Mouse (Mus musculus) heart, adult 11 months (tissue): Measurements from ENCODE around the gene Tecpr1.

Experiments used
- DNase-seq: peaks from one replicate; pipeline ENCODE4 v3.0.0; 2022

Tecpr1 gene

DNA sequence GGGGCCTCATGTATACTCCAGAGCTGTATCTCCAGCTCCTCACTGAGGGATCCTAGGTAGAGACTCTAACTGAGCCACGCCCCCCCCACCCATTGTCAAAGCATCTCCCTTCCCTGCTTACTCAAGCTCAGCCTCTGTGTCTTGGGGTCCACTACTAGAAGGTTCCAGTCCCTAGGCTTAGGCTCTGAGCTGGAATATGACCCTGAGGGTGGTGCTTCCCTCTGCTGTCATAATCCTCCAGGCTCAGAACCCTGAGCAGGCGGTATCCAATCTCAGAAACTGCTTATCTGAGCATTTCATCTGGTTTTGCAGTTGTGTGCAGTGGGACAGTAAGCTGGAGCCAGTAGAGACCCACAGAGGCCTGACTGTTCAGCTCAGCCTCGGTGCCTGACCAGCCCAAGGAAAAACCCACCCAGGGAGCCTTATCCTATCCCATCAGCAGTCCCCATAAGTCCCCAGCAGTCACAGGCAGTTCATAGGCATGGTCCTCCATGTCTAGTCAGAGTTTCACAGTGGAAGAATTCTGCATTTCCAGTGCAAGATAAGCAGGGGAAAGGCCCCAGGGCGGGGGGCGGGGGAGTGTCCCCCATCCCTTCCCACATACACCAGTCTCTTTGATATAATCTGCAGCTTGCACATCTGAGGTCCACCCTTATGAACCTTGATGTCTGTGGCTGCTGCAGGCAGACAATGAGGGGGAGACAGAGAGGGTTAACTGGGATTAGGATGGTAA, 61.2 kb downstream of the Tecpr1 start:
- DNase-seq = no peak

DNA sequence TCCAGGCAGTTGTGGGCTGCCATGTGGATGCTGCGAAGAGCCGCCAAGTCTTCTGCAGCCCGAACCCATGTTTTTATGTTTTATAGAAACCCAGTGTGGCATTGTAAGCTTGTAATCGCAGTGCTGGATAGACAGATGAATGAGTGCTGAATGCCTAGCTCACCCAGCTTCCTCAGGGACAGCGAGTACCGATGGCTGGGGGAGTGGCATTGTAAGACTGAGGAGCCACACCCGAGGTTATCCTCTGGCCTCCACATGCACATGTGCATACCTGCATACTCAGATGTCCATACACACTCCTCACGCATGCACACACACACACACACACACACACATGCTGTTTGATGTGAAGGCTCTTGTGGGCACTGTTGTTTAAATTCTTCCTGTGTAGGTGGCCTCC, 64.3 kb downstream of the Tecpr1 start:
- no peak for DNase-seq

DNA sequence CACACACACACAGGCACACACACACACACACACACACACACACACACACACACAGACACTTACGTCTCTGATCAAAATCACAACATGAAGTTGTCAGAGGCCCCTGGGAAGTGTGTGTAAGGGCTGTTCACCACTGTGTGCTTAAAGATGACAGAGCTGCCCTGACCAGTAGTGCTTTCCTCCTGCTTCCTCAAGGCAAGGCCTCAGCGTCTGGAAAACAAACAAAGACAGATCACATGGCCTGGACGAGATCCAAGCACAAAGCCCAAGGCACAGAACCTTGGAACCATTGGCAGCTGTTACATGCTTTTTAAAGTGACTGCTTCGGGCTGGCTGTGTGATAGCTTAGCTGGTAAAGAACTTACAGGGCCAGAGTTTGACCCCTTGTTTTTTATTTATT, 64.8 kb downstream of the Tecpr1 start:
- peak; percentile 98 for DNase-seq

DNA sequence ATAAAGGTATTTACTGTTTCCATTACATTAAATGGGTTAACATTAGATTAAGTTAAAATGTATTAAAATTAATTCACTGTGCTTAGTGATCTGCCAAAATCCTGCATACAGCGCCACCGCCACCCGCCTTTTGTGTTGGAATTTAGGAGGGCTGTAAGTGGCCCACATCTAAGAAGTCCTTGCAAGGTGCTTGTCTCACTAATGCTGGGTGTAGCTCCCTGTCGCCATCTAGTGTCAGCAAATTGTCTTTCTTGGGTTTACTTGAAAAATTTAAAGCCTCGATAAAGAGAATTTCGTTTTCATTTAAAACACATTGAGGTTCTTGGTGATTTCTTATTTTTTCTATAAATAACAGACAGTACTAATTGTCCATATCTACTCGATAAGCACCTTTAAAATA, 68.9 kb downstream of the Tecpr1 start:
- DNase-seq = no peak

DNA sequence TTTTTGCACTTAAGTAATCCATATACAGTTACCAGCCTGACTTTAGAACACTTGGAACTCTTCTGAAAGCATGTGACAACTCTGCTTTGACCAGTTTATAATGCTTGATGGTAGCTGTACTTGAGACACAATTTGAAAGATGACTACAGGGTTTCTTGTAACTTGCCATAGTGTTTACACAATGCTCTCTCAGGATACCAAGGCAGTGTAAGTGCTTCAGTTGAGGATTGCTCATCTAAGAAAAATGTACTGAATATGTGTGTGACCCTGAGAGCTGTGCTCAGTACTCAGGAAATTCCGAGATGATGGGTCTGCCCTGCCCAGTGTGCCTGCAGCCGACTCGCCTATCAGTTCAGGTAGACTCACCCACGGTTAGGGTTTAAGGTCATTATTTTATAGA, 72.1 kb downstream of the Tecpr1 start:
- no peak for DNase-seq

DNA sequence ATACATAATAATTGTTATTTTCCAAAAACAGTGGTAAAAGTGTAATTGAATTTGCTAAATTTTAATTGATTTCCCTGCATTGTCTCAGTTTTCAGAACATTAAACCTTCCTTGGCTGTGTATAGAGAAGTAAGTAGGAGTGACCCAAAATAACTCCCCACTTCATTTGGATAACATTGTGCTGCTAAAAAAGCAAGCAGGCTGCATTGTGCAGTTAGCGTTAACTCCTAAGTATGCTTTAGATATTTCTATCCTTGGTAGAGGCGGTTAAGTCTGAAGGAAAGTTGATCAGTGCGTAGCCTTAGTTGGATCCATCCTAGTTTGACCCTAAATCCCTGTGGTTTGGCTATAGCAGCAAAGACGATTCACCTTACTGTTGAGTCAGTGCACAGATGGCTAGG, 73.9 kb downstream of the Tecpr1 start:
- DNase-seq = no peak

DNA sequence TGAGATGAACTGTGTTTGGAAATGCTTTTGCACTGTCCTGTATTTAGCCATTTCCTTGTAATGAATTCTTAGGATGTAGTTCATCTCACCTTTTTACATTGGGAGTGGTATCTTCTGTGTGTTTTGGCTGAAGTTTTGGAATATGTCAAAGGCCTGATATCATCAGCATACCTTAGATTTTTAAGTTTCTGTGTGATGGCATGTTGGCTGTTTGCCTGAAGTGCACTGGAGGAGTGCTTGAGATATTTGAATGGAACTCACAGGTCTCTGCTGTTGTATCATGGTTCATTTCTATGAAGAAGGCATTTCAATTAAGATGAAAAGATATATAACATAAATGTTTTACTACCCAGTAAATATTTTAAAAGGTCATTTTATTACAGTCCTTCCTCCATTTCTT, 76.5 kb downstream of the Tecpr1 start:
- no peak for DNase-seq
